Mouse (Mus musculus) heart, postnatal 25 days (tissue): Measurements from ENCODE around the gene Dtl. TPM values are rescaled to one million over a fixed set of nuclear protein-coding genes. Genes with fewer than 3 reads are reported as not detected.

Source experiments
- DNase-seq: peaks from one replicate; pipeline ENCODE4 v3.0.0; 2022; ENCODE audit warnings: low spot score
- intact Hi-C: fragments of 180-260 bp; cut with DNase I; formaldehyde crosslinking; loops from one replicate; pipeline ENCODE4 v1.15.1; 2025
- total RNA-seq, 2 experiments: library from RNA; stranded (reverse); gene quantifications; 2 replicates each; pipeline ENCODE4 v1.2.3; 2021

Gene Dtl
- total RNA-seq, 2 experiments from 2014 or later, result 0.31 TPM

GRCm38 (mm10) chr1:191493476-191494302 lies 81.7 kb downstream of the Dtl start:
- intact Hi-C loops, result loop anchor here (5.0 kb wide), 2 partner anchors 69 to 101 kb away; no protein-coding TSS in a partner anchor
- DNase-seq, result no peak

DNA sequence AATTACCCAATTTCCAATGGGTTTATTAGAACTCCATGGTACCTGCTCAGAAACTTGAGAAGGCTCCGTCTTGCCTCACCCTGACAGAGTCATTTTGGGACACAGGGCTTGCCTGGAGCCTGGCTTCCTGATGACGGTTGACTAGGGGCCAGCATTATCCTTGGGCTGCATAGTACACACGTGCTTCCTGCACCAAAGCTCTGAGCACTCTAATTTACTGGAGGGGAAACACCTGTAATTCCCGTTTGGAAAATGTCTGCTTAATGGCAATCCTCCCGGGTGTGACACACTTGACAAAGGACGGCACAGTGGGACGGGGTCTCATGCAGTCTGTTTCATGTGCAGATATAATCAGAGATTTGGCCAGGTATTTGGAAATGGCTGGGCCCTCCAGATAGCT lies 84.9 kb downstream of the Dtl start:
- intact Hi-C loops, result loop anchor here (5.0 kb wide), 2 partner anchors 72 to 98 kb away; no protein-coding TSS in a partner anchor
- DNase-seq, result peak; percentile 62

Other genes with a start within 250 kb of the Dtl start
- gene Tmem206, start 249.6 kb downstream of the Dtl start, total RNA-seq, result 1 to 10 TPM; 3.5 to 4.1 TPM
- 100 to 1,000 TPM; 103 to 110 TPM for gene Ppp2r5a, start 172.3 kb downstream of the Dtl start, total RNA-seq
- gene Ints7, start 92 bp upstream of the Dtl start, total RNA-seq, result 10 to 100 TPM; 12.4 to 13.2 TPM
- gene Lpgat1, start 142.3 kb upstream of the Dtl start, total RNA-seq, result 10 to 100 TPM; 88.1 to 99.8 TPM
- under 1 TPM; 0.57 to 0.78 TPM for gene Nek2, start 245.9 kb upstream of the Dtl start, total RNA-seq